Mouse (Mus musculus): ENCODE measurements around the gene Hsp90b1. TPM values are rescaled to one million over a fixed set of nuclear protein-coding genes. Genes with fewer than 3 reads are reported as not detected.

Gene Hsp90b1
- 24.2 and 26.6 TPM in 2 replicates for polyA plus RNA-seq (2012; rRNA removed)

DNA sequence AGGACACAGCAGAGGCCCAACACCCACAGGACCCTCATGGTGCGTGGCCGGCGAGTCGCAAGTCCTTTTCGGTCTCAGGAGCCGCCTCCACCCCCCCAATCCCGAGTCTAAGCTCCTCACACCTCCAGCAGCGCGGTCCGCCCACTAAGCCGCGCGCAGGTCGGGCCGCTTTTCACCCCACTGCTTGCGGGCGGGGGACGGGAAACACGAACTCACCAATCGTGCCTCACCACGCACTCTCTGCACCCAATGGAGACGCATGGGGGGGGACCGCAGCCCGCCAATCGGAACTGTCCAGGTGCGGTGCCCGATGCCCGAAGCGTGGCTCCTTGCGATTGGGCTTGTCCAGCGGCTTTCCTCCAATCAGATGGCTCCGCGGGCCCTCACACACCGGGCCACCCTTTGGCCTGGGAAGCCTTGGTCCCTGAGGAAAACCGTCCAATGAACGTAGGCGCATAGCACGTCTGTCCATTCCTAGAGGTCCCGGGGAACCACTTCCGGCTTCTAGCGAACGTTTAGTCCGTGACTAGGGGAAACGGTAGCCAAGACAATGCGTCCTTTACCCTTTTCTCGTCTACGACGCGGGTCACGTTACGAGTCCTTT, at the start of gene Hsp90b1, which contains the start of gene Ttc41:
Gene Hsp90b1, minus strand, starts transcription at position 192 of the 604 bp plus-strand sequence.
Gene Ttc41, plus strand, starts transcription at position 494 of the 604 bp plus-strand sequence.
- no peaks in the 10 kb centered on the region for H3K27me3 ChIP-seq (ENCODE audit: control insufficient read depth, insufficient read depth, low read length)
- peak within 1 kb of the TSS; percentile 99 for H3K27ac ChIP-seq (ENCODE audit: insufficient read depth, low read length)
- DNase-seq (ENCODE audit: low read depth in 1 of 2, low spot score in 2 of 2) = peak; percentile 96 to 99
- WGBS = under 1% methylated on average over 51 of the region's 51 CpGs
- H3K4me3 ChIP-seq (ENCODE audit: extremely low read depth, insufficient read depth, insufficient read length) = peak within 1 kb of the TSS; percentile 83
- TF ChIP-seq CTCF (IDR thresholded peaks at IDR 0.05; ENCODE audit: extremely low read depth, insufficient read depth, insufficient read length, insufficient replicate concordance) = no peak
- peak; percentile 97 for TF ChIP-seq POLR2A (IDR thresholded peaks at IDR 0.05; ENCODE audit: low read depth, low read length)
- peaks cover 7% of the 10 kb centered on the region; the same call in 1 of the 2 replicates for H3K4me1 ChIP-seq (ENCODE audit: control insufficient read depth, insufficient read depth, insufficient read length)
- H3K36me3 ChIP-seq (ENCODE audit: control insufficient read depth, insufficient read depth, low read length) = peaks cover 23% of the 10 kb centered on the region

DNA sequence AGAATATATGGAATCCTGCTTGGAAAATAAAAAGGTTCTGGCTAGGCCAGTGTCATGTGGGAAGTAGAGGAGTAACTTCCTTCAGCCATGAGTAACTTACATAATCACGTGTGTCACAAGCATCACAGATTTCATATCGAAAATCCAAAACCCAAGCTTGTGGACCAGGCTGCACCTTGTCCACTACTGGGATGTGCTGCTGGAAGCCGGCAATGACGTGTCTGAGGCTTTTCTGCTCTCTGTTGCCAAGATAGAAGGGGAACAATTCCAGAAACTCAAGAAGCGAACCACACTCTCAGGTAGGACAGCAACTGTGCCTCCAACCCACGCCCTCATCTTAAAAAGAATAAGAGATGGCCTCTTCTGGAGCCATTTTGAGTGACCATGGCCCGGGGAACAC, 39.0 kb upstream of the Hsp90b1 start:
- Histone ChIP-seq H3K36me3 (ENCODE audit: control insufficient read depth, insufficient read depth, low read length) (no peaks in the 10 kb centered on the region), H3K4me1 (ENCODE audit: control insufficient read depth, insufficient read depth, insufficient read length) (no peaks in the 10 kb centered on the region), H3K27ac (ENCODE audit: insufficient read depth, low read length) (no peak overlapping the region), H3K4me3 (ENCODE audit: extremely low read depth, insufficient read depth, insufficient read length) (no peak overlapping the region), H3K27me3 (ENCODE audit: control insufficient read depth, insufficient read depth, low read length) (no peaks in the 10 kb centered on the region)
- no peak for TF ChIP-seq POLR2A (IDR thresholded peaks at IDR 0.05; ENCODE audit: low read depth, low read length)
- DNase-seq (ENCODE audit: low read depth in 1 of 2, low spot score in 2 of 2) = no peak
- WGBS = 89% methylated on average over 7 of the region's 7 CpGs

DNA sequence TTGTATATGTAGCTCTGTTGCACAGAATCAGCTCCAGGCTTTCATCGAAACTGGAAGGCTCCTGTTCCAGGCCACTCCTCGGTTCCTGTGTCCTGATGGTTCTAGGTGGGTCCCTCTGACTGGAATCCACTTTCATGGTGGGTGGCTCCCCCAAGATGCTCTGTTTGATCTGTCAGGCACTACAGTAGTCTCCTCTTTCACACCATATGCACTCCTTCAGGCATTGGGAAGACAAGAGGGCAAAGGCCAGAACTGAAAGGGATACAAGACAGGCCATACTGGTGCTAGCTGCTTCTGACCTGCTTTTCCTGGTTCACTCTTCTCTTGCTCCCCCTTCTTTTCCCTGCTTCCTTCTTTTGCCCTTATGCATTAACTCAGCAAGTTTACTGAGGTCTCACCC, 37.6 kb upstream of the Hsp90b1 start:
- no peak for DNase-seq (ENCODE audit: low read depth in 1 of 2, low spot score in 2 of 2)
- no peak overlapping the region for H3K27ac ChIP-seq (ENCODE audit: insufficient read depth, low read length)
- no peaks in the 10 kb centered on the region for H3K27me3 ChIP-seq (ENCODE audit: control insufficient read depth, insufficient read depth, low read length)
- 80% methylated on average over 2 of the region's 2 CpGs for WGBS
- H3K4me1 ChIP-seq (ENCODE audit: control insufficient read depth, insufficient read depth, insufficient read length) = no peaks in the 10 kb centered on the region
- no peaks in the 10 kb centered on the region for H3K36me3 ChIP-seq (ENCODE audit: control insufficient read depth, insufficient read depth, low read length)
- TF ChIP-seq POLR2A (IDR thresholded peaks at IDR 0.05; ENCODE audit: low read depth, low read length) (no peak), CTCF (IDR thresholded peaks at IDR 0.05; ENCODE audit: extremely low read depth, insufficient read depth, insufficient read length, insufficient replicate concordance) (no peak)
- H3K4me3 ChIP-seq (ENCODE audit: extremely low read depth, insufficient read depth, insufficient read length) = no peak overlapping the region

DNA sequence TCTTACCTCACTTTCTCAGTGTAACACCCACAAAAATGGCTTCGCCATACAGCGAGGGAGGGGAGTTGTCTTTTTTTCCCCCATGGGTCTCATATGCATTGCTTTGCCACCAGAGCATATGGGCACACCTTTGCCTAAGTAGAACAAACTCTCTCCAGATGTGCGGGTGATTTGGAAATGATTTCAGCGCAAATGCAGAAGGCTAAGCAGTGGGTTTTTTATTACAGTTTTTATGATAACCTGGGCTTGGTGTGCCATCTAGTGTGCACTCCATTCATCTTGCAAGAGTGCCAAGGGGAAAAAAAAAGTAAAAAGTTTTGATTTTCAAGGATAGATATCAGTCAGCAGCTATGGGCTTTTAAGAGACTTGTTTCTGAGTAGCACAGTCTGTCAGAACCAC, 29.7 kb upstream of the Hsp90b1 start:
- Histone ChIP-seq H3K36me3 (ENCODE audit: control insufficient read depth, insufficient read depth, low read length) (no peaks in the 10 kb centered on the region), H3K4me1 (ENCODE audit: control insufficient read depth, insufficient read depth, insufficient read length) (no peaks in the 10 kb centered on the region), H3K4me3 (ENCODE audit: extremely low read depth, insufficient read depth, insufficient read length) (no peak overlapping the region), H3K27ac (ENCODE audit: insufficient read depth, low read length) (no peak overlapping the region), H3K27me3 (ENCODE audit: control insufficient read depth, insufficient read depth, low read length) (no peaks in the 10 kb centered on the region)
- 70% methylated on average over 4 of the region's 4 CpGs for WGBS
- TF ChIP-seq CTCF (IDR thresholded peaks at IDR 0.05; ENCODE audit: extremely low read depth, insufficient read depth, insufficient read length, insufficient replicate concordance) (no peak), POLR2A (IDR thresholded peaks at IDR 0.05; ENCODE audit: low read depth, low read length) (no peak)
- DNase-seq (ENCODE audit: low read depth in 1 of 2, low spot score in 2 of 2) = no peak

DNA sequence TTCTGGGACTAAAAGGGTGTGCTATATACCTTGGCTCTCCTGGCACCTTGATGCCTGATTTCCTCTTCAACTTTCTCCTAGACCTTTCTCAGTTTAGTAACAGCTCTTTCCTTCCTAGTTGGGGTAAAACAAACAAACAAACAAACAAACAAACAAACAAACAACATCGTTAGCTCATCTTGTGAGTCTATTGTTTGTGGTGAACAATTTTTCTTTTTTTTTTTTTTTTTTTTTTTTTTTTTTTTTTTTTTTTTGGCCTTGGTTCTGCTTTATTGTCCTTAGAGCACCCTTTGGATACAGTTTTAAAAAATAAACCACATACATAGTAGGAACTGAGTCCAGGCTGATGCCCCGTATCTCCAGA, 26.2 kb upstream of the Hsp90b1 start:
- Histone ChIP-seq H3K27me3 (ENCODE audit: control insufficient read depth, insufficient read depth, low read length) (no peaks in the 10 kb centered on the region), H3K4me1 (ENCODE audit: control insufficient read depth, insufficient read depth, insufficient read length) (peaks cover 14% of the 10 kb centered on the region; the same call in 1 of the 2 replicates), H3K27ac (ENCODE audit: insufficient read depth, low read length) (no peak overlapping the region), H3K4me3 (ENCODE audit: extremely low read depth, insufficient read depth, insufficient read length) (no peak overlapping the region), H3K36me3 (ENCODE audit: control insufficient read depth, insufficient read depth, low read length) (no peaks in the 10 kb centered on the region)
- WGBS = 32% methylated on average over 2 of the region's 2 CpGs
- DNase-seq (ENCODE audit: low read depth in 1 of 2, low spot score in 2 of 2) = no peak
- TF ChIP-seq POLR2A (IDR thresholded peaks at IDR 0.05; ENCODE audit: low read depth, low read length) = no peak
- no peak for TF ChIP-seq CTCF (IDR thresholded peaks at IDR 0.05; ENCODE audit: extremely low read depth, insufficient read depth, insufficient read length, insufficient replicate concordance)

DNA sequence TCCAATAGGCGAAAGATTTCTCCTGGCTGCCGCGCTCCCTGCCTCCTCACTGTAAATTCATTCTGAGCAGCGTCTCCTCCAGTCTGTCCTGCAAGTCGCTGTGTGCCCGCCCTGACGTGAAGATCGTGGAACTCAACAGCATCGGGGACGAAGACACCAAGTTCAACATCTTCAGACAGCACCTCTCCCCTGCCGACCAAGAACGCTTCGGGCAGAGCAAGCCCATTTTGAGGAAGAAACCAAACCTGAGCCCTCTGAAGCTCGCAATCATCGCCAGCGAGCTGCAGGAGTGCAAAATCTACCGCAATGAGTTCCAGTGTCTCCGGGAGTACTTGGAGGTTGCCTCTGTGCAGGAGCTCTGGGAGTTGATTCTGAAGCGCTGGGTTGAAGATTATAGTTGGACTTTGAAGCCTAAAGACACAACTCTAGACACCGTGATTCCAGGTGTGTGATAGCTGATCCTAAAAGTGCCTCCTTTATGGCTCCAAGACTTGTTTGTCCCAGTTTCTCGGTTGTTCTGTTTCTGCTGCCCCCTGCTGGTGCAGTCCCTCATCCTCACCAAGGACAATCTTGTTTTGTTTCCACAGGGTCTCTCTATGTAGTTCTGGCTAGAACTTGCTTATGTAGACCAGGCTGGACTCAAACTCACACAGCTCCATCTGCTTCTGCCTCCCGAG, 25.7 kb upstream of the Hsp90b1 start:
- WGBS = 5% methylated on average over 22 of the region's 22 CpGs
- TF ChIP-seq CTCF (IDR thresholded peaks at IDR 0.05; ENCODE audit: extremely low read depth, insufficient read depth, insufficient read length, insufficient replicate concordance) (peak; percentile 60; the same call in 1 of the 2 replicates), POLR2A (IDR thresholded peaks at IDR 0.05; ENCODE audit: low read depth, low read length) (no peak)
- DNase-seq (ENCODE audit: low read depth in 1 of 2, low spot score in 2 of 2) = peak; percentile 57 to 82
- Histone ChIP-seq H3K4me3 (ENCODE audit: extremely low read depth, insufficient read depth, insufficient read length) (peak overlapping the region; percentile 56), H3K36me3 (ENCODE audit: control insufficient read depth, insufficient read depth, low read length) (no peaks in the 10 kb centered on the region), H3K4me1 (ENCODE audit: control insufficient read depth, insufficient read depth, insufficient read length) (peaks cover 14% of the 10 kb centered on the region; the same call in 1 of the 2 replicates), H3K27me3 (ENCODE audit: control insufficient read depth, insufficient read depth, low read length) (no peaks in the 10 kb centered on the region), H3K27ac (ENCODE audit: insufficient read depth, low read length) (no peak overlapping the region)

DNA sequence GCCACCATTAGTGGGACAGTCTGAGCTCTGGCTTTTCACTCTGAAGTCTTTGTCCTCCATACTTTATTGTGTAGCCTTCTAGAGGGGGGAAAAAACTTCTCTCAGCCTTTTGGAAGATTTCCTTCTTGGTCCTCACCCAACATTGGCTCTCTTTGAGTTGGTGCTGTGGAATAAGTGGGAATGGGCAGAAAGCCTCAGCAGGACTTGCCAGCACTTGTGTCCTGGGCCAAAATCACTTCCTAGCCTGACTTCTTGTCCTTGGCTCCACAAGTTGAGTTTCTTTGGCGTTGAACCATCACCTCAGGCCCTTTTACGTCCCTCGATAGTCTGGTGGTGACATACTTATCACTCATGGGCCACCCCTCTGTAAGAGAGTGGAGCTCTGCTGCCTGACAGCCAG, 22.9 kb upstream of the Hsp90b1 start:
- Histone ChIP-seq H3K4me1 (ENCODE audit: control insufficient read depth, insufficient read depth, insufficient read length) (peaks cover 14% of the 10 kb centered on the region; the same call in 1 of the 2 replicates), H3K27me3 (ENCODE audit: control insufficient read depth, insufficient read depth, low read length) (no peaks in the 10 kb centered on the region), H3K36me3 (ENCODE audit: control insufficient read depth, insufficient read depth, low read length) (no peaks in the 10 kb centered on the region), H3K27ac (ENCODE audit: insufficient read depth, low read length) (peak overlapping the region; percentile 79), H3K4me3 (ENCODE audit: extremely low read depth, insufficient read depth, insufficient read length) (0 out of 2 replicates have a peak overlapping the region, but pooled peaks have one; percentile 26)
- no peak for DNase-seq (ENCODE audit: low read depth in 1 of 2, low spot score in 2 of 2)
- TF ChIP-seq CTCF (IDR thresholded peaks at IDR 0.05; ENCODE audit: extremely low read depth, insufficient read depth, insufficient read length, insufficient replicate concordance) (no peak), POLR2A (IDR thresholded peaks at IDR 0.05; ENCODE audit: low read depth, low read length) (no peak)
- WGBS = 91% methylated on average over 3 of the region's 3 CpGs
